Mouse (Mus musculus): ENCODE results near the gene Gucd1.

DNA sequence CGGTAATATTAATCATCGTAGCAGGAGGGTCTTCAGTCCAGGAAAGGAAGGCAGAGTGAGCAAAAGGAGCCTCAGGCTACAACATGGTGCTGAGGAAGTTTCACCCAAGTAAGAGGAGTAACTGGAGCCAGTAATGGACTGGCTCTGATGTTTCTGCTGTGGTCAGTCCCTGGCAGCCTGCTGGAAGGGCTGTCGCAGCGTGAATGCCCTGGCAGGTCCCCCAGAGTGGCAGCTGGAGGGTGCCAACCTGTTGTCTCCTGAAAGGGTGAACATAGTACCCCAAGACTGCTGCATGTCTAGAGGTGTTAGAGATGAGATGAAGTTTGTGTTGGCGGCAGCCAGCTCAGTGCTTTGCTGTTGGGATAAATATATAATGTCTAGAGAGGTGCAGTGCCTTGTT, 2.8 kb upstream of the Gucd1 start:
- TF ChIP-seq CTCF (IDR thresholded peaks at IDR 0.05; ENCODE audit: borderline replicate concordance, insufficient read depth, low read length) (no peak), POLR2A (IDR thresholded peaks at IDR 0.05; ENCODE audit: low read depth, low read length) (no peak)
